Mouse (Mus musculus) ES-E14 (cell line): ENCODE data around the gene Cyp2d9. TPM values are rescaled to one million over a fixed set of nuclear protein-coding genes. Genes with fewer than 3 reads are reported as not detected.

Experiments used
- DNase-seq: peaks from one replicate; pipeline ENCODE4 v3.0.0-alpha.2; 2013; ENCODE audit warnings: low read depth, low spot score
- H3K27ac ChIP-seq: 2 replicates; pipeline ENCODE4 v1.5.1; 2012; ENCODE audit warnings: low read depth, mild to moderate bottlenecking, low read length, moderate library complexity, mixed read lengths; ENCODE audit not compliant: poor library complexity, insufficient read depth, severe bottlenecking
- H3K36me3 ChIP-seq: 2 replicates; pipeline ENCODE4 v1.6.1; 2012; ENCODE audit warnings: mild to moderate bottlenecking, low read length, moderate library complexity, mixed read lengths; ENCODE audit not compliant: control insufficient read depth, poor library complexity, insufficient read depth, severe bottlenecking
- H3K4me1 ChIP-seq, 2 experiments: fragments of 150-350 bp in 1 of 2; sonication (generic) in 1 of 2; 2 replicates each; pipeline ENCODE4 v1.6.1; 2012; ENCODE audit warnings: low read length in 2 of 2, mild to moderate bottlenecking in 1 of 2, mixed read lengths in 1 of 2; ENCODE audit not compliant: control insufficient read depth in 2 of 2, insufficient read depth in 2 of 2, poor library complexity in 1 of 2
- H3K4me3 ChIP-seq, 2 experiments: fragments of 150-350 bp in 1 of 2; sonication (generic) in 1 of 2; 2 replicates each; pipeline ENCODE4 v1.5.1; 2012; ENCODE audit warnings: low read length in 2 of 2, low read depth in 1 of 2, mild to moderate bottlenecking in 1 of 2, mixed read lengths in 1 of 2; ENCODE audit not compliant: insufficient read depth in 1 of 2, poor library complexity in 1 of 2, severe bottlenecking in 1 of 2
- H3K9ac ChIP-seq: 2 replicates; pipeline ENCODE4 v1.6.1; 2012; ENCODE audit warnings: low read depth, mild to moderate bottlenecking, low read length, mixed read lengths; ENCODE audit not compliant: poor library complexity, insufficient read depth, severe bottlenecking
- H3K9me3 ChIP-seq: fragments of 150-350 bp; sonication (generic); 2 replicates; pipeline ENCODE4 v1.6.1; 2012; ENCODE audit warnings: low read depth, mild to moderate bottlenecking, low read length; ENCODE audit not compliant: control insufficient read depth, insufficient read depth
- CHD2 ChIP-seq: IDR thresholded peaks from 2 replicates; pipeline ENCODE4 v1.6.1; 2014; ENCODE audit warnings: mild to moderate bottlenecking, low read depth, low read length, inconsistent platforms
- HCFC1 ChIP-seq: IDR thresholded peaks from 2 replicates; pipeline ENCODE4 v1.6.1; 2012; ENCODE audit warnings: low read length, inconsistent platforms, borderline replicate concordance; ENCODE audit not compliant: insufficient read depth
- MAFK ChIP-seq: IDR thresholded peaks from 2 replicates; pipeline ENCODE4 v1.6.1; 2014; ENCODE audit warnings: mild to moderate bottlenecking, low read depth, low read length, inconsistent platforms; ENCODE audit not compliant: insufficient read depth
- ZC3H11A ChIP-seq: IDR thresholded peaks from 2 replicates; pipeline ENCODE4 v1.6.1; 2012; ENCODE audit warnings: low read depth, mild to moderate bottlenecking, inconsistent platforms, low read length, borderline replicate concordance
- ZNF384 ChIP-seq: IDR thresholded peaks from 2 replicates; pipeline ENCODE4 v1.6.1; 2012; ENCODE audit warnings: low read depth, low read length, inconsistent platforms
- in situ Hi-C, 2 experiments: fragments of 600-800 bp; cut with MboI; formaldehyde crosslinking; loops; one replicate each; pipeline ENCODE4 v1.15.1; 2025; ENCODE audit warnings: low sequenced_read_pairs in 2 of 2, inconsistent platforms in 1 of 2; ENCODE audit not compliant: unreplicated experiment in 2 of 2
- total RNA-seq: library from RNA; depleted of rRNA; stranded (reverse); fragments of 300-350 nt; gene quantifications from 2 replicates; pipeline ENCODE4 v1.2.3, GENCODE M21; 2012

The Cyp2d9 gene
- total RNA-seq, 1 experiment: not detected

GRCm38 (mm10) chr15:82401516-82401915 is 31.7 kb upstream of the Cyp2d9 start:
- TF ChIP-seq CHD2: no peak
- no peak for TF ChIP-seq ZC3H11A
- no peak for TF ChIP-seq MAFK
- no peak for TF ChIP-seq ZNF384
- TF ChIP-seq HCFC1: no peak
- no peaks in the 10 kb centered on the region for H3K4me1 ChIP-seq

GRCm38 (mm10) chr15:82402106-82402505 is 31.1 kb upstream of the Cyp2d9 start:
- in situ Hi-C loops: no loop called here
- DNase-seq: no peak
- Histone ChIP-seq H3K27ac (no peak overlapping the region), H3K9me3 (no peaks in the 10 kb centered on the region), H3K4me1 (no peaks in the 10 kb centered on the region), H3K36me3 (no peaks in the 10 kb centered on the region), H3K4me3 (no peak overlapping the region), H3K9ac (no peak overlapping the region)
- TF ChIP-seq HCFC1: no peak
- no peak for TF ChIP-seq MAFK
- no peak for TF ChIP-seq ZC3H11A
- no peak for TF ChIP-seq CHD2
- TF ChIP-seq ZNF384: no peak

More at GRCm38 (mm10) chr15:82401516-82401915, 31.7 kb upstream of the Cyp2d9 start:
- Histone ChIP-seq H3K36me3 (no peaks in the 10 kb centered on the region), H3K9ac (no peak overlapping the region), H3K9me3 (no peaks in the 10 kb centered on the region), H3K4me3 (no peak overlapping the region), H3K27ac (no peak overlapping the region)
- no peak for DNase-seq
- in situ Hi-C loops: no loop called here

GRCm38 (mm10) chr15:82402741-82403140 is 30.5 kb upstream of the Cyp2d9 start:
- in situ Hi-C loops: no loop called here
- no peak for DNase-seq
- TF ChIP-seq MAFK (no peak), ZNF384 (no peak), CHD2 (no peak), ZC3H11A (no peak), HCFC1 (no peak)
- no peaks in the 10 kb centered on the region for H3K9me3 ChIP-seq
- no peak overlapping the region for H3K9ac ChIP-seq
- H3K4me3 ChIP-seq: no peak overlapping the region
- no peak overlapping the region for H3K27ac ChIP-seq
- no peaks in the 10 kb centered on the region for H3K4me1 ChIP-seq
- H3K36me3 ChIP-seq: no peaks in the 10 kb centered on the region

- no peak overlapping the region for H3K9ac ChIP-seq
- H3K4me3 ChIP-seq: no peak overlapping the region
- H3K4me1 ChIP-seq: no peaks in the 10 kb centered on the region
- no peak for DNase-seq
- in situ Hi-C loops: no loop called here
- no peaks in the 10 kb centered on the region for H3K9me3 ChIP-seq
- H3K36me3 ChIP-seq: no peaks in the 10 kb centered on the region
- no peak overlapping the region for H3K27ac ChIP-seq
- TF ChIP-seq CHD2 (no peak), ZC3H11A (no peak), ZNF384 (no peak), MAFK (no peak), HCFC1 (no peak)
These were observed 29.6 kb upstream of the Cyp2d9 start for GRCm38 (mm10) chr15:82403606-82404005.

GRCm38 (mm10) chr15:82404163-82404562 is 29.1 kb upstream of the Cyp2d9 start:
- no peak overlapping the region for H3K9ac ChIP-seq
- in situ Hi-C loops: no loop called here
- no peaks in the 10 kb centered on the region for H3K9me3 ChIP-seq
- no peak for DNase-seq
- H3K27ac ChIP-seq: no peak overlapping the region
- H3K4me1 ChIP-seq: no peaks in the 10 kb centered on the region
- TF ChIP-seq HCFC1 (no peak), CHD2 (no peak), MAFK (no peak), ZNF384 (no peak), ZC3H11A (no peak)
- no peaks in the 10 kb centered on the region for H3K36me3 ChIP-seq
- H3K4me3 ChIP-seq: no peak overlapping the region
